Mouse (Mus musculus): ENCODE data around the gene Lect2.

Gene Lect2

DNA sequence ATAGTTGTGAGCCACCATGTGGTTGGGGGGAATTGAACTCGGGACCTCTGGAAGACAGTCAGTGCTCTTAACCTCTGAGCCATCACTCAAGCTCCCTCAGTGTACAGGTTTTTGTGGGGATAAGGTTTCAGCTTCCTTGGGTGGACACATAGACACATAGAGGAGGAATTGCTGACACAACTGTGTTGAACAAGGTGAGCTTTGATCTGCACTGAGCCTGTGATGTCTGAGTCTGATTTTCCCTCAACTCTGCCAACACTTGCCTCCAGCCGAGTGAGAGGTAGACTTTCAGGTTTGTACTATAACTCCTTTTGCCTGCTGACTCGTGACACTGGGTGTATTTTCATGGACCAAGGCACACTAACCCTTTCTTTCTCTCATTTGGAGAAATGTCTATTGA, 8.4 kb upstream of the Lect2 start:
- no peak for DNase-seq (ENCODE audit: low spot score in 2 of 2)

DNA sequence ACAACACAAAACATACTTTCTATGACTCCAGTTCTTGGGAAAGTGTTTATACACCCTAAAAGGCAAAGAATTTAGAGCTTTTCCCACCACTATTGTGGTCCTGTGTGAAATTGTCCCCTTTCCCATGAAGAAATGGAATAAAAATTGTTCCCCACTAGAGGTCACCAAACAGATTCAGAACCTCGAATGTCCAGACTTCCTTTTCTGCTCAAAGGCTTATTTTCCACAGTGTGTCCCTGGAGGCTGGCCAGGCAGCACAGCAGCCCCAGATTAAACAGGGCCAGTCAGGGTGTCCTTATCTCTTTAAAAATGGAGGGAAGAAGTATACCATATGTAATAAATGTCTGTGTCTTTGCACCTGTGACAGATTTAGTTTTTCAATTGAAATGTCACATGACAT, 7.7 kb upstream of the Lect2 start:
- no peak for DNase-seq (ENCODE audit: low spot score in 2 of 2)

DNA sequence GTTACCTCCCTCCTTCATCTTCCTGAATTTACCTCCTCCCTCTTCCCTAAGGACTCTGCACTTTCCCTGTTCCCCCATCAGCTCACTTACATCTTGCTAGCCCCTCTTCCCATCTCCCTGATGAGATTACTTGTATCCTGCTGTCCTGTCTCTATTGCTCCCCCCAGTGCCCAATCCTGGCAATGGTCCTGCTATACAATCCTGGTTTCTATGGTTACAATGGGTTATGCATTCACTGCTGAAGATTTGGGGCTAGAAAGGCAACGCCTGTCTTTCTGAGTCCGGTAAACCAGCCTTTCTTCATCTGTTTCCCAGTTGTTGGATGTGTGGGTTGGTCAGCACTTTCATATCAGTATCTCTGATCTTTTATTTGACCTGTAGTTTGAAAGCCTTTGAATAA, 6.1 kb upstream of the Lect2 start:
- peak; percentile 61 to 65 for DNase-seq (ENCODE audit: low spot score in 2 of 2)

DNA sequence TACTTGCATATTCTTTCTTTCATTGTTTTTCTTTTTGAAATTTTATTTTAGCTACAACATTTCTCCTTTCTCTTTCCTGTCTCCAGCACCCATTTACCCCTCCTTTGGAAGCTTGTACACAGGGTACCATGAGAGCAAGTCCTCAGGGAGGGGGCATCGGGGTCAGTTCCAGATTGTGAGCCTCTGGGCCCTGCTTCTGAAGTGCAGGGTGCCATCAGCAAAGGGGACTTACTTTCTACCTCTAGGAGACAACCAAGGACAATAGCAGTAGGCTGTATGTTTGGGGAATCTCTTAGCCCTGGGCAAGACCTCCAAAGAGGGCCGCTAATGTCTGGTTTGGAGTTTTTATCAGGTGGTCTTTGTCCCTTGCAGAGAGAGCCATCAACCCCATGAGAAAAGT, 5.6 kb upstream of the Lect2 start:
- no peak for DNase-seq (ENCODE audit: low spot score in 2 of 2)

DNA sequence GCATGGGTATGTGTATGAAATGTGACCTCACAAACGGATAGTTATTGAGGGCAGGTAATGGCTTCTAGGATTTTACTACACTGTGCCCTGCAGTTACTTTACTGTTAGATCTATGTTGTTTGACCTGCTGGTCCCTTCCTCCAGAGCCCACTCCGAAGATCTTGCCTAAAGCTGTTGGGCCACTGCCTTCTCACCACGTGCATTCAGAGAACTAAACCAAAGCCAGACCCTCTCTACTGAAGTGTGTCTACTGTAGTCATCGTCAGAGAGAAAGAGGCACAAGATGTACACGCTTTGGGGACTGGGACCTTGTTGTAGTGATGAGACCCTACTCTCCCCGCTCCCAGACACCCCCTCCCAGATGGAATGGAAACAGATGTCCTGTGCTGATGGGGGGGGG, 3.4 kb upstream of the Lect2 start:
- no peak for DNase-seq (ENCODE audit: low spot score in 2 of 2)

DNA sequence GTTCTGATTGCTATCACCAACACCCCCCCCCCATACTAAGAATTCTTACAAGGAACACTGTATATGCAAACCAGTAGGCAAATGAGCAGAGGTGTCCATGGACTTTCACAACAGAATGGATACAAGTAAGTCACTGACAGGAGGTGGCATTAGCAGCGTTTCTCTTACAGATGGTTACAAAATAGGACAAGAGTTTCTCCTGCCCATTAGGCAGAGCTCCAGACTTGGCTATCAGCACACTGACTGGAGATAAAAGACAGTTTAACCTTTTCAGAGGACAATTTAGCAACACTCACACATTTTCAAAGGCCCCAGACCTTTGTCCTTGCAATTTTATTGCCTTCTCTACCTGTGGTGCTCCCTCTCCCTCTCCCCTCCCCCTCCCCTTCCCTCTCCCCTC, 2.3 kb upstream of the Lect2 start:
- DNase-seq (ENCODE audit: low spot score in 2 of 2): no peak

DNA sequence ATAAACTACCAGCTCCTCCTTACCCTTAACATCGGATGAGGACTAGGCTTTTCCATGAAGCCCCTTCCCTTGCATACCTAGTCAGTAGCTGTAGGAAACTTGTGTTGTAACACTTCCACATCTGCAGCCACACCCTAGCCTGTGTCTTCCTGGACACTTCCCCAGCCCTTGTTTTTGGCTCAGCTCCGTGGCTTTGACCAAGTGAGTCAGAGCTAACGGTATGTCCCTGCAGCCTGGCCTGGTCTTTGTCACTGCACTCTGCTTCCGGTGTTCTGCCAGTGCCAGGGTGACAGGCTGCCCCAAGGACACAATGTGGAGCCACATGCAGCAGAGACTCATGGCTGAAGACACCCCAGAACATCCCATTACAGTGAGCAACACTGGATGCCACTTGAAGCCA, 1.1 kb upstream of the Lect2 start:
- DNase-seq (ENCODE audit: low spot score in 2 of 2): no peak

DNA sequence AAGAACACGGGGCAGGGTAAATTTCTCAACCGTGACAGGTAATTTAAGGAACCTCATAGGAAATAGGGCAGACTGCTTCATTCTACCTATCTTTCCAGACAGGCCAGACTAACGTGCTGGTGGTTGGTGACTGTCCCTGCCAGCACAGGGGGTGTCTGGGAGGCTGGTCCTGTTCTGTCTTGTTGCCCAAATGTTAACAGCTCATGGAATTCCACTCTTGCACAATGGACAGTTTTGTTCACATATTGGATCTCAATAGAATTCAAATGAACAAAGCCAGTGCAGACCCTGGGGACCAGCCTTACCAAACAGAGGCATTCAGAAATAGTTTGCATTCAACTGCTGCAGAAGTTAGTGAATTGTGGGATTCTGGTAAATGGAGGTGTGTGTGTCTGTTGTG, 3.3 kb downstream of the Lect2 start:
- DNase-seq (ENCODE audit: low spot score in 2 of 2): no peak

DNA sequence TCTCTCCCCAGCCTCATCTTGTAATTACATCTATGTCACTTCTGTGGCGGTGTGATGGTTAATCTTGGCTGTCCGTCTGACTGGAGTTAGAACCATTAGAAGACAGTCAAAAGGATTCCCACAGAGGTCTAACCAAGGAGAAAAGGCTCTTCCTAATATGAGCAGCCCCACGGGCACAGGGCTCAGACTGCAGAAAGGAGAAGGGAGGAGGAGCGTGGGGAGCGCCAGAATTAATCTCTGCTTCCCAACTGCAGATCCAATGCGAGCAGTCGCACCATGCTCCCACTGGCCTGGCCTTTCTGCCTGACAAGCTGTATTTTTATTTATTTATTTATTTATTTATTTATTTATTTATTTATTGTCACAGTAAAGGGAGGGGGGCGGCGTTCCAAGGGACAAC, 4.5 kb downstream of the Lect2 start:
- DNase-seq (ENCODE audit: low spot score in 2 of 2): no peak

DNA sequence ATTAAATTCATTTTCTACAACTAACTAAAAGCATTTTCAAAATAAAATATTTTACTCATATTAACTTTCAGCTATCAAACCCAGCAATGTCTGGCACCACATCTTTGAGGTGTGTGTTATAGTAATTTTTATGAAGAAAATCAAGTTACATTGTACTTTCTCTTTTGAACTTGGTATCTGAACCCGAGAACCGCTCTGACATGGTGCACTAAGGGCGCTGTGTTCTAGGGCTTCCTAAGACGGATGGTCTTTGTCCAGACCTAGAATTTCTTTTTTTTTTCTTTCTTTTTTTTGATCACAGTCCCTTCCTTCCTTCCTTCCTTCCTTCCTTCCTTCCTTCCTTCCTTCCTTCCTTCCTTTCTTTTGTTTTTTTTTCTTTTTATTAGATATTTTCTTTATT, 8.5 kb downstream of the Lect2 start:
- no peak for DNase-seq (ENCODE audit: low spot score in 2 of 2)

DNA sequence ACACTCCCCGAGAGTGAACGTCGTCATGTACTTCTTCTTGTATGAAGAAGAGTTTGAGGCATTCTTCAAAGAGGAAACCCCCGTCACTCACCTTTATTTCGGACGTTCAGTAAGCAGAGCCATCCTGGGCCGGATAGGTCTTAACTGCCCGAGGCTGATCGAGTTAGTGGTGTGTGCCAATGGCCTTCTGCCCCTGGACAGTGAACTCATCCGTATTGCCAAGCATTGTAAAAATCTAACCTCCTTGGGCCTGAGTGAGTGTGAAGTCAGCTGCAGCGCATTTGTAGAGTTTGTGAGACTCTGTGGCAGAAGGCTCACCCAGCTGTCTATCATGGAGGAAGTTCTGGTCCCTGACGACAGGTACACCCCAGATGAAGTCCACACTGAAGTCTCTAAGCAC, 11.3 kb downstream of the Lect2 start:
- DNase-seq (ENCODE audit: low spot score in 2 of 2): no peak

DNA sequence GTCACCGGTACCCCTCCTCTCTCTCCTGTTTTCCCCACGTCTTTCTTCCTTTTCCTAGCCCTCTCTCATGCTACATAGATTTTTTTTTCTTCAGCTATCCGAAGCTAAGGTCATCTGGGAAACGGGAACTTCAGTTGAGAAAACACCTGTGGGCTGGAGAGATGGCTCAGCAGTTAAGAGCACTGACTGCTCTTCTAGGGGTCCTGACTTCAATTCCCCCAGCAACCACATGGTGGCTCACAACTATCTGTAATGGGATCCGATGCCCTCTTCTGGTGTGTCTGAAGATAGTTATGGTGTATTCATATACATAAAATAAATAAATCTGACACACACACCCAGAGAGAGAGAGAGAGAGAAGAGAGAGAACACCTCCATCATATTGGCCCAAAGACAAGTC, 12.7 kb downstream of the Lect2 start:
- no peak for DNase-seq (ENCODE audit: low spot score in 2 of 2)

DNA sequence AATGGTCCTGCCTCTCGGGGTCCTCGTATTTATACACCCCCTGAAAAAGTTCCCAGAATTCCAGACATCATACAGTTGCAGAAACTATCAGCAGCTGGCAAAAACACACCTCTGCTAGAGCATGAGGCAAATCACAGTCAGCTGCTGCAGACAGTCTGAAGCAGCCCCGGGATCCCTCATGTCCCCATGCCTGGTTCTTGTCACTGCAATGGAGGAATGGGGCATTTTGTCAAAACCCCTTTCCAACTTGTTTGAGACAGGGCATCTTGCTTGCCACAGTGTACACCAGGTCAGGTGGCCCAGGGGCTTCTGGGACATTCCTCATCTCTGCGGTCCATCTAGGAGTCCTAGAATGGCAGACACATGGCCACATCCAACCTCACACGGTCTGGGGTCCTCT, 13.4 kb downstream of the Lect2 start:
- no peak for DNase-seq (ENCODE audit: low spot score in 2 of 2)

DNA sequence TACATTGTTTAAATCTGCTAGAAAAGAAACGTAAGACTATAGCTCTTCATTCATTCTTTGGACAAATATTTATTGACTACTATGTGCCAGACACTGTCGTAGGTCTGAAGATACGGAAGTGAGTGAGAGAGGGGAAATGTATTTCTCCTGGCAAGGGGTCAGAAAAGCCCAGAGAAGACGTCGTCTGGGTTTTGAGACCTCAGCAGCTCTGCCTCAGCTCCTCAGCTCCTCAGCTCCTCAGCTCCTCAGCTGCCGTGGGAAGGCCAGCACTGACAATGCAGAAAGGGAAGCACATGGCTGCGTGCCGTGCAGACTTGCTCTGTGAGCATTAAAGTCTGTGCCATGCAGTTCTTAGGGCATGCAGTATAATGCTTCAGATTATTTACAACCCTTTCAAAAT, 18.6 kb downstream of the Lect2 start:
- DNase-seq (ENCODE audit: low spot score in 2 of 2): no peak

DNA sequence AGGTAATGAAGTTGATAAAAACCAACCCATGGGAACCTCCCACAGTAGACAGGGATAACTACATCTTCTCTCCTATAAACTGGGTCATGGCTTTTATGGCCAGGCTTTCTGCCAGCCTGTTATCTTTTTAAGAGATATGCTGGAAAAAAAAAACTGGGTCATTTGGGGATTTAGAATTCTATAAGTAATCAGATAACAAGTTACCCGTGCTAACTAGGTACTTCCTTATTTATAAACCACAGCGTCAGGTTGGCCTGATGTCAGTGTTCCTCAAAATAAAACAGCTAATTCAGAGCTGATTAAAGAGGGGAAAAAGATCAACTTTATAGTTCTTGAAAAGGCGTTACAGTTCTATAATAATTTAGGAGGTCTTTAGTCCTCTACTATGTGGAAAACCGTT, 19.3 kb downstream of the Lect2 start:
- no peak for DNase-seq (ENCODE audit: low spot score in 2 of 2)

DNA sequence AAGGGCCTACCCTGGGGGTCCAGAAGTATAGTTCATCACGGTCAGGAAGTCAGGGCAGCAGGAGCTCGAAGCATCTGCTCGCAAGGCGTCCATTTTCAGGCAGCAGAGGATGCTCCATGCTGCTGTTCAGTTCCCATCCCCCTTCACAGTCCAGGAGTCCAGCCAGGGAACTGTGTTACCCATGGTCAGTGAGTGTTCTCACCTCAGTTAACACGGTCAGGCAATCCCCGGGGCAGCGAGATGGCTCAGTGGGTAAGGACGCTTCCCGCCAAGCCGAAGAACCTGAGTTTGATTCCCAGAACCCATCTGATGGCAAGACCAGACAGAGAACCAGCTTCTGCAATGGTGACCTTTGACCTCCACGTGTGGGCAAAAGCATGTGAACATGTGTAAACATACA, 20.0 kb downstream of the Lect2 start:
- no peak for DNase-seq (ENCODE audit: low spot score in 2 of 2)

DNA sequence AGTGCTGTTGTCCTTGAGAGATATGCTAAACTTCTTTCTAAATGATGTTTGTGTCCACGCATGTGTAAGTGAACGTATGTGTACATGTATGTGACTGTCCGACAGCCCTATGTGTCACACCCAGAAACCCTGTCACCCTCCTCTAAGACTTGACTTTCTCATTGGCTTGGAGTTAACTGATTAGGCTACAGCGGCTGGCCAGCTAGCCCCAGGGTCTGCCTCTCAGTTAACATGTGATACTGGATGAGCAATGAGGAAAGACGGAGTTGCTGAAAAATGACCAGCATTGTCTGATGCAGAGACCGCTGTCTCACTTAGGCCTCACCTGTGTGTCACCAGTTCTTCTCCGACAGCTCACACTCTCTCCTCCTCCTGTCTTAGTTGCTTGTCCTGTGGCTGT, 20.5 kb downstream of the Lect2 start:
- no peak for DNase-seq (ENCODE audit: low spot score in 2 of 2)

DNA sequence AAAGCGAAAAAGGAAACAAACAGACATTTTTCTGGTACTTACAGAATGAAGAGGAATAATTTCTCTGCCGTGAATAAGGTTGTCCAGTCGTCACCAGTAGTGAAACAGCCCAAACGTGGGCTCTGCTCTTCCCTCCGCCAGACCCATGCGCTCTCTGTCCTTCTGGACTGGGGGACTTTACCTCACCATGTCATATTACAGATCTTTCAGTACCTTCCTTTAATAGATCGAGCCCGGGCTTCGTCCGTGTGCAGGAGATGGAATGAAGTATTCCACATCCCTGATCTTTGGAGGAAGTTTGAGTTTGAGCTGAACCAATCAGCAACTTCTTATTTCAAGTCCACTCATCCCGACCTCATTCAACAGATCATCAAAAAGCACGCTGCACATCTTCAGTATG, 21.4 kb downstream of the Lect2 start:
- DNase-seq (ENCODE audit: low spot score in 2 of 2): no peak

DNA sequence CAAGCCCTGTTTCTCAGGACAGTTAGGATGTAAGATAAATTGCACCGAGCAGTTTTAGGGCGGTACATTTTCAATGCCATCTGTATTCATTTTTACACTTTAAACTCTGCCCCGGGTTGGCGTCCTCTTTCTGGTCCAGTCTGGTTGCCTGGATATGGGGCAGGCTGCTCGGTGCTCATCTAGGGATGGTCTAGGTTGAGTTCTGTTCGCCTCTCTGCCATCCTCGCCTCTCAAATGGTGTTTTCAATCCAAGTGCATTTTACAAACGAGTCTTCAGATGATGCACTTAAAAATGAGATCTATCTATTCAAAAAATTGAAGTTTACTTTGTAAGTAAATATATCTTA, 25.5 kb downstream of the Lect2 start:
- DNase-seq (ENCODE audit: low spot score in 2 of 2): no peak

DNA sequence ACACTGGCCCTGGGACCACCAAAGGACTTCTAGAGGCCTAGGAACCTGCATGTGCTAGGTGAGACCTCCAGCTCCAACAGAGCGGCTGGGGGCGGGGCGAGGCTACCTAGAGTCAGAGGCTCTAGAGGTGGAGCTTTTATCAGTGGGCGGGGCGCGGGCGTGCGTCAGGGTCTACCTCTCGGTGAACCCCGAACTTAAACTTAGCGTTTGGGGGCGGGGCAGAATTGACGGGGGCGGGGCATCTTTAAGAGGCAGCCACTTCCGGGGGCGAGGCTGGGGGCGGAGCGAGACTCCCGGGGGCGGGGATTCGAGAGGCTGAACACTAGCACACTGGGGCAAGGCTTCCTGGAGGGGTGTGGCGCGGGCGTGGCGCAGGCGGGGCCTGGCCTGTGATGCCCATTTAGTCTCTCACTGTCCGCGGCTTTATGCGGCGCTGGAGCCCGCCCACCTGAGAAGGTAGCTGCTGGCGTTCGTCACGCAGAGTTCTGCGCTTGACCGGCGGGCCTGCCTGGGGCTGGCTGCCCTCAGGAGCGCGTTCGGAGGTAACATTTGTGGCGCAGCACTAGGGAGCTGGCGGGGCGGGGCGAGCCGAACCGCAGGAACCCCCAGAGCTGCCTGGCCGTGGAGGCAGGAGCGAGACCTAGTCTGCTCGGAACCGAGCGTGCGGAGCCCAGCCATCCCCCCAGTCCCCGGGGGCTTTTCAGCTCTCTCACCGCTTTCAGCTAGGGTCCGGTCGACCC, 26.1 kb downstream of the Lect2 start, which contains the start of gene Fbxl21:
Fbxl21 (plus strand) TSS at position 392 of the 740 bp plus-strand sequence.
- peak; percentile 86 for DNase-seq (ENCODE audit: low spot score in 2 of 2)

DNA sequence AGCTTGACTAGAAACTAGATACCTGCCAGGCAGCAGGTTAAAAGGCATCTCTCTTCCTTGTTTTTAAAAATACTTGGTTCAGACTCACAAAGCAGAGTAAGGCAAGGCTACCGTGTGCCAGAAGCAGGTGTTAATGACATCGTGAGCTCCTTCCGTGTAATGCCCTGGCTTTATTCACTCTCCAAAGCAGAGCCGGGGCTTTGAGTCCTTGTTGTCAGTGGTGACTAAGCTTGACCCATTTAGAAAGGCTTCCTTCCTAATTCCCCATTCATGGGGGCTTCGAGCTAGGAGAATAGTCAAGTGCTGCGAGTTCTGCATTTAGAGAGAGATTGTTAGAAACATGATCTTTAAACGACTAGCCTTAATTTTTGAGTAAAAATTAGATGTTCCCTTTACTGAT, 31.5 kb downstream of the Lect2 start:
- no peak for DNase-seq (ENCODE audit: low spot score in 2 of 2)

DNA sequence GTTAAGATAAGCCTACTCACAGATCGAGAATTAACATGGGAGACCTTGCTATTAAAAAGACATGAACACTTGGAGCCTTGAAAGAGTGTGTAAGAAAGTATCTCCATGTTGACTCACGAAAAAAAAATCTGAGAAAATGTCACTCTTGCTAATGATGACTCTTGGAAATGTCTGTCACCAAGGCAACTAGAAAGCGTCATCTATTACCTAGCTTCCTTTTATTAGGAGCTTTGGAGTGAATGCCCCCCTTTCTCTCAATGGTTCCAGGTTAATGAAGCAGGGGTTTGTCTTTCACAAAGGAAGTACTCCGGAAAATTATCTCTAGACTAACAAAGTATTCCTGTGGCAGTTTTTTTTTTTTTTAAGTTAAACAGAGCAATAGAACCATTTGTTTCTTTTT, 32.0 kb downstream of the Lect2 start:
- DNase-seq (ENCODE audit: low spot score in 2 of 2): no peak

DNA sequence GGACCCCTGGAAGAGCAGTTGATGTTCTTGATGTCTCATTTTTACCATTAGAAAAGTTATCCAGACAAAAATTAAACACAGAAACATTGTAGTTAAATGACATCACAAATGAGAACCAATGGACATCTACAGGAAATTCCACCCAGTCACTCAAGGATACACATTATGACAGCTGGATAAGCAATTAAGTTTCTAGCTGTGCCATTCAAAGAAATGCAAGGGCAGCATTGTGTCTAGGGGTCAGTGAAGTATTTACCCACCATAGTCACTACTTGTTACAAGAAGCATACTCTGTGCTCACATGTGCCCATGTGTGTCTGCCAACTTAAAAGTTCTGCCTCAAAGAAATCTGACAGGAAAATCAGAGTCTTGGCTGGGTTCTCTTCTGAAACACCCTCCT, 34.7 kb downstream of the Lect2 start:
- no peak for DNase-seq (ENCODE audit: low spot score in 2 of 2)

DNA sequence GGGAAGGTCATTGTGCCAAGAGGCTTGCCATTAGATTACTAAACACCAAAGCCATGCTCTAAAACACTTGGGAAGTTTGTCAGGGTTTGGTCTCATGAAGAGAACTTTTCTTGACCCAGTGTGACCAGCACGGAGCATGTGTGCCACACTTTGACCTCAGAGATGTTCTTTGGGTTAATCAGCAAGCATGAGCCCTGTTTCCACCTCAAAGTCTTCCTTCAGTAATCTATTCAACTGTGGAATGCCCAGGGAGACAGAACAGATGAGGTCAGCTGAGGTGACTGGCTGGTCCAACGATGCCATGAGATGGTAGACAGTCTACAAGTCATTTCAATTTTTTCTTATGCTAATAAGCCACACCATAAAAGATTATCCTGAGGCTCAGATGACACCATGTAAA, 38.5 kb downstream of the Lect2 start:
- DNase-seq (ENCODE audit: low spot score in 2 of 2): no peak
